Mouse (Mus musculus): Measurements from ENCODE around the gene Exoc4. TPM values are rescaled to one million over a fixed set of nuclear protein-coding genes. Genes with fewer than 3 reads are reported as not detected.

The Exoc4 gene
- polyA plus RNA-seq, 1 experiment from 2014 or later, result 8.8 TPM

GRCm38 (mm10) chr6:33247146-33247545 lies 1.7 kb upstream of the Exoc4 start:
- Histone ChIP-seq H3K9ac (ENCODE audit: low read depth, low read length) (no peak overlapping the region), H3K36me3 (ENCODE audit: control insufficient read depth, insufficient read depth) (no peaks in the 10 kb centered on the region), H3K4me2 (replicated peaks; ENCODE audit: low read depth) (no peak overlapping the region), H3K4me3 (ENCODE audit: low read depth, low read length) (no peak overlapping the region), H3K27ac (ENCODE audit: low read depth, low read length) (no peak overlapping the region), H3K4me1 (replicated peaks; ENCODE audit: control insufficient read depth, insufficient read depth, low read length) (0 out of 2 replicates have a peak, but pooled peaks cover 2% of the 10 kb centered on the region), H3K27me3 (replicated peaks; ENCODE audit: control insufficient read depth, insufficient read depth, low read length) (no peaks in the 10 kb centered on the region), H3K9me3 (ENCODE audit: control insufficient read depth) (no peaks in the 10 kb centered on the region)
- 86% methylated on average over 5 of the region's 5 CpGs for WGBS
- no peak for ATAC-seq
- no peak for TF ChIP-seq CTCF (IDR thresholded peaks at IDR 0.05; ENCODE audit: low read depth)

GRCm38 (mm10) chr6:33247576-33248355 lies 1.1 kb upstream of the Exoc4 start:
- TF ChIP-seq CTCF (IDR thresholded peaks at IDR 0.05; ENCODE audit: low read depth), result no peak
- Histone ChIP-seq H3K4me2 (replicated peaks; ENCODE audit: low read depth) (no peak overlapping the region), H3K4me1 (replicated peaks; ENCODE audit: control insufficient read depth, insufficient read depth, low read length) (0 out of 2 replicates have a peak, but pooled peaks cover 2% of the 10 kb centered on the region), H3K27me3 (replicated peaks; ENCODE audit: control insufficient read depth, insufficient read depth, low read length) (no peaks in the 10 kb centered on the region), H3K36me3 (ENCODE audit: control insufficient read depth, insufficient read depth) (no peaks in the 10 kb centered on the region), H3K9ac (ENCODE audit: low read depth, low read length) (no peak overlapping the region), H3K4me3 (ENCODE audit: low read depth, low read length) (no peak overlapping the region), H3K9me3 (ENCODE audit: control insufficient read depth) (no peaks in the 10 kb centered on the region), H3K27ac (ENCODE audit: low read depth, low read length) (no peak overlapping the region)
- no peak for ATAC-seq
- WGBS, result 83% methylated on average over 23 of the region's 23 CpGs

GRCm38 (mm10) chr6:33256638-33257037 lies 7.8 kb downstream of the Exoc4 start:
- H3K4me2 ChIP-seq (replicated peaks; ENCODE audit: low read depth), result no peak overlapping the region
- H3K27me3 ChIP-seq (replicated peaks; ENCODE audit: control insufficient read depth, insufficient read depth, low read length), result no peaks in the 10 kb centered on the region
- no peak overlapping the region for H3K9ac ChIP-seq (ENCODE audit: low read depth, low read length)
- H3K4me3 ChIP-seq (ENCODE audit: low read depth, low read length), result no peak overlapping the region
- no peaks in the 10 kb centered on the region for H3K4me1 ChIP-seq (replicated peaks; ENCODE audit: control insufficient read depth, insufficient read depth, low read length)
- no peak overlapping the region for H3K27ac ChIP-seq (ENCODE audit: low read depth, low read length)
- no peaks in the 10 kb centered on the region for H3K9me3 ChIP-seq (ENCODE audit: control insufficient read depth)
- WGBS, result 38% methylated on average over 4 of the region's 4 CpGs
- no peak for ATAC-seq
- no peak for TF ChIP-seq CTCF (IDR thresholded peaks at IDR 0.05; ENCODE audit: low read depth)
- no peaks in the 10 kb centered on the region for H3K36me3 ChIP-seq (ENCODE audit: control insufficient read depth, insufficient read depth)

- Histone ChIP-seq H3K9ac (ENCODE audit: low read depth, low read length) (no peak overlapping the region), H3K4me1 (replicated peaks; ENCODE audit: control insufficient read depth, insufficient read depth, low read length) (no peaks in the 10 kb centered on the region), H3K4me3 (ENCODE audit: low read depth, low read length) (no peak overlapping the region), H3K27me3 (replicated peaks; ENCODE audit: control insufficient read depth, insufficient read depth, low read length) (no peaks in the 10 kb centered on the region), H3K4me2 (replicated peaks; ENCODE audit: low read depth) (no peak overlapping the region), H3K9me3 (ENCODE audit: control insufficient read depth) (no peaks in the 10 kb centered on the region), H3K27ac (ENCODE audit: low read depth, low read length) (no peak overlapping the region), H3K36me3 (ENCODE audit: control insufficient read depth, insufficient read depth) (no peaks in the 10 kb centered on the region)
- 64% methylated on average over 5 of the region's 5 CpGs for WGBS
- no peak for TF ChIP-seq CTCF (IDR thresholded peaks at IDR 0.05; ENCODE audit: low read depth)
- no peak for ATAC-seq
These were observed 8.3 kb downstream of the Exoc4 start for GRCm38 (mm10) chr6:33257076-33257789.

- Histone ChIP-seq H3K9me3 (ENCODE audit: control insufficient read depth) (no peaks in the 10 kb centered on the region), H3K9ac (ENCODE audit: low read depth, low read length) (no peak overlapping the region), H3K4me3 (ENCODE audit: low read depth, low read length) (no peak overlapping the region), H3K27me3 (replicated peaks; ENCODE audit: control insufficient read depth, insufficient read depth, low read length) (no peaks in the 10 kb centered on the region), H3K36me3 (ENCODE audit: control insufficient read depth, insufficient read depth) (peaks cover 4% of the 10 kb centered on the region; the same call in 1 of the 2 replicates), H3K4me2 (replicated peaks; ENCODE audit: low read depth) (no peak overlapping the region), H3K4me1 (replicated peaks; ENCODE audit: control insufficient read depth, insufficient read depth, low read length) (no peaks in the 10 kb centered on the region), H3K27ac (ENCODE audit: low read depth, low read length) (no peak overlapping the region)
- TF ChIP-seq CTCF (IDR thresholded peaks at IDR 0.05; ENCODE audit: low read depth), result no peak
- no peak for ATAC-seq
- WGBS, result 92% methylated on average over 5 of the region's 5 CpGs
These were observed 11.0 kb downstream of the Exoc4 start for GRCm38 (mm10) chr6:33259926-33260325.

- no peaks in the 10 kb centered on the region for H3K9me3 ChIP-seq (ENCODE audit: control insufficient read depth)
- no peak overlapping the region for H3K9ac ChIP-seq (ENCODE audit: low read depth, low read length)
- H3K36me3 ChIP-seq (ENCODE audit: control insufficient read depth, insufficient read depth), result peaks cover 6% of the 10 kb centered on the region
- no peak overlapping the region for H3K4me2 ChIP-seq (replicated peaks; ENCODE audit: low read depth)
- ATAC-seq, result no peak
- H3K27me3 ChIP-seq (replicated peaks; ENCODE audit: control insufficient read depth, insufficient read depth, low read length), result no peaks in the 10 kb centered on the region
- H3K4me1 ChIP-seq (replicated peaks; ENCODE audit: control insufficient read depth, insufficient read depth, low read length), result no peaks in the 10 kb centered on the region
- no peak overlapping the region for H3K4me3 ChIP-seq (ENCODE audit: low read depth, low read length)
- 88% methylated on average over 3 of the region's 3 CpGs for WGBS
- no peak for TF ChIP-seq CTCF (IDR thresholded peaks at IDR 0.05; ENCODE audit: low read depth)
- no peak overlapping the region for H3K27ac ChIP-seq (ENCODE audit: low read depth, low read length)
These were observed 12.7 kb downstream of the Exoc4 start for GRCm38 (mm10) chr6:33261606-33262005.
